Mouse (Mus musculus): ENCODE data around the gene Vmn1r239-ps. TPM values are rescaled to one million over a fixed set of nuclear protein-coding genes. Genes with fewer than 3 reads are reported as not detected.
"Not testable (repeated sequence)": the region's sequence is repeated elsewhere in the genome, so short reads cannot be mapped to it uniquely, and the experiment has no call there.

The Vmn1r239-ps gene
- polyA plus RNA-seq (2015; fragmentation: Nextera tagmentation; extraction: Ambion mirVana) = not detected in 2 replicates

DNA sequence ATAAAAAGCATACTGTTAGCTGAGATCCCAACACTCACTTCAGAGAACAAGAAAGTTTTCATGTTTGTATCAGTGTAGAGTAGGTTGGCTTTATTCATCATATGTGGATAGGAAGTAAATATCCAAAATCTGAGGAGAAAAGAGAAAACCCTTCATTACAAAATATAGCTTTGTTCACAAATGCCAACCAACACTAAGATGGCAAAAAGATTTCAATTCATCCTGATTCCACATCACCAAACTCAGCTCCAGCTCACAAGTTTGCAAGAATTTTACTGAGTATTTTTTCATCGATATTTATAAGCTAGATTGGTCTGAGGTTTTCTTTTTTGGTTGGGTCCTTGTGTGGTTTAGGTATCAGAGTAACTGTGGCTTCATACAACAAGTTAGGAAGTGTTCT, at the start of gene Vmn1r239-ps:
TSS of gene Vmn1r239-ps (minus strand) at position 101 of the 400 bp plus-strand sequence.
- not testable (repeated sequence) for H3K9ac ChIP-seq (ENCODE audit: low read length); H3K27me3 ChIP-seq (ENCODE audit: control insufficient read depth, insufficient read depth, low read length); H3K4me3 ChIP-seq (ENCODE audit: low read length); H3K9me3 ChIP-seq (replicated peaks; ENCODE audit: control insufficient read depth, low read length); ATAC-seq (replicated peaks; ENCODE audit: extremely low read depth, insufficient read depth, low FRiP score); H3K27ac ChIP-seq (ENCODE audit: low read length); H3K36me3 ChIP-seq (ENCODE audit: control insufficient read depth, insufficient read depth); H3K4me1 ChIP-seq (ENCODE audit: control insufficient read depth, insufficient read depth, low read length); H3K4me2 ChIP-seq (ENCODE audit: low read depth, low read length)
- WGBS = 62% methylated on average over 1 of the region's 1 CpGs

DNA sequence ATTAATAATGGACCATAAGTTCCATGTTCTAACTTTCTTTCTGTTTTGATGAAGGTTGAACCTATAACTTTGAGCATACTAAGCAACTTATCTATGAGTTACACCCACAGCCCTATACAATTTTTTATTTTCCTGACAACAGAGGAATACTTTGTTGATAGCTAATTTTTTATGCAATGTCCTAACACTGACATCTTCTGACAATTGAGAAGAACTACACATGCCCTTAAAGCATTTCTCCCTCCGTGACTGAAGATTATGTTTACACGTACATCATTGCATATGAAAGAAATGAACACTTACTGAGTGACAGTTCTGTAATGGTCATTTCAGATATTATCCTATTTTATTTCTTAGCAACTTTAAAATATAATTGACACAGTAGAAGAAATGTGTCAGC, 36.0 kb upstream of the Vmn1r239-ps start:
- no peak overlapping the region for H3K4me2 ChIP-seq (ENCODE audit: low read depth, low read length)
- no peak overlapping the region for H3K9ac ChIP-seq (ENCODE audit: low read length)
- 48% methylated on average over 2 of the region's 2 CpGs for WGBS
- no peak overlapping the region for H3K27ac ChIP-seq (ENCODE audit: low read length)
- no peak for ATAC-seq (replicated peaks; ENCODE audit: extremely low read depth, insufficient read depth, low FRiP score)
- H3K4me1 ChIP-seq (ENCODE audit: control insufficient read depth, insufficient read depth, low read length) = no peaks in the 10 kb centered on the region
- no peaks in the 10 kb centered on the region for H3K27me3 ChIP-seq (ENCODE audit: control insufficient read depth, insufficient read depth, low read length)
- H3K9me3 ChIP-seq (replicated peaks; ENCODE audit: control insufficient read depth, low read length) = no peaks in the 10 kb centered on the region
- no peak overlapping the region for H3K4me3 ChIP-seq (ENCODE audit: low read length)
- H3K36me3 ChIP-seq (ENCODE audit: control insufficient read depth, insufficient read depth) = no peaks in the 10 kb centered on the region

DNA sequence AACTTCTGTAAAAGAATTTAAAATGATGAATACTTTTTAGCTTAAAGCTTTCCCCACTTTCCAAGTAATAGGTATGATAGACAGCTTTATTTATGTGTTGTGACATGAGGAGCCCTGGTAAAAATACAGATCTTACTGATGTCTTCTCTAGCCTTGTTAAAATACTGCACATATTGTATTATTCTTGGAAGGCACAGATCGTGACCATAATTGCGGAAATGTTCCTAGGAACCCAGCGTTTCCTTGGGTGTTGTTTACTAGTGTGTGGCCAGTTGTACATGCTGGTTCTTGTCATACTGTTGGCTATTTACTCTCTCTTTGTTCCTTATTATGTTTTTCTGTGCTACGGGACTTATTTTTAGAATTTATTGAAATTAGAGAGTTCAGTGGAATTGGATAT, 10.1 kb downstream of the Vmn1r239-ps start:
- no peak for ATAC-seq (replicated peaks; ENCODE audit: extremely low read depth, insufficient read depth, low FRiP score)
- Histone ChIP-seq H3K9ac (ENCODE audit: low read length) (no peak overlapping the region), H3K27ac (ENCODE audit: low read length) (no peak overlapping the region), H3K9me3 (replicated peaks; ENCODE audit: control insufficient read depth, low read length) (no peaks in the 10 kb centered on the region), H3K4me2 (ENCODE audit: low read depth, low read length) (no peak overlapping the region), H3K27me3 (ENCODE audit: control insufficient read depth, insufficient read depth, low read length) (no peaks in the 10 kb centered on the region), H3K36me3 (ENCODE audit: control insufficient read depth, insufficient read depth) (no peaks in the 10 kb centered on the region), H3K4me1 (ENCODE audit: control insufficient read depth, insufficient read depth, low read length) (no peaks in the 10 kb centered on the region), H3K4me3 (ENCODE audit: low read length) (no peak overlapping the region)
- 83% methylated on average over 4 of the region's 4 CpGs for WGBS

DNA sequence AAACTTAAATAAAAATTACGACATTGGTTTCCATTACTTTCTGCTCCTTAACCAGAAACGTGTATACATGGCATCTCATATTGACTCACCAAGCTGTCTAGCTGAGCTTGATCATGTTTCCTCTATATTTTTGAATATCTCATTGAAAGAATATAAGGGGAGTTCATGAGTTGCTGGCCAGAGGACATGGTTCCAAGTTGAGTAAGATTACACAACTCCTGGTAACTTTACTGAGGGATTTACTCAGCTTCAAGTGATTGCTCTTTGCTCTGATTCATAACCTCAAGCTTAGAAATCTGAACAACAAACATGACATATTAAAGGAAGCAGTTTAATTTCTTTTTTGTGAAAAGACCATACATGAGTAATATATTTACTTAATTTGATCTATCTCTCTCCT, 18.1 kb downstream of the Vmn1r239-ps start:
- H3K4me1 ChIP-seq (ENCODE audit: control insufficient read depth, insufficient read depth, low read length) = no peaks in the 10 kb centered on the region
- no peaks in the 10 kb centered on the region for H3K36me3 ChIP-seq (ENCODE audit: control insufficient read depth, insufficient read depth)
- no peak overlapping the region for H3K9ac ChIP-seq (ENCODE audit: low read length)
- WGBS = 62% methylated on average over 2 of the region's 2 CpGs
- H3K4me2 ChIP-seq (ENCODE audit: low read depth, low read length) = no peak overlapping the region
- ATAC-seq (replicated peaks; ENCODE audit: extremely low read depth, insufficient read depth, low FRiP score) = no peak
- H3K9me3 ChIP-seq (replicated peaks; ENCODE audit: control insufficient read depth, low read length) = no peaks in the 10 kb centered on the region
- no peaks in the 10 kb centered on the region for H3K27me3 ChIP-seq (ENCODE audit: control insufficient read depth, insufficient read depth, low read length)
- no peak overlapping the region for H3K4me3 ChIP-seq (ENCODE audit: low read length)
- H3K27ac ChIP-seq (ENCODE audit: low read length) = no peak overlapping the region

DNA sequence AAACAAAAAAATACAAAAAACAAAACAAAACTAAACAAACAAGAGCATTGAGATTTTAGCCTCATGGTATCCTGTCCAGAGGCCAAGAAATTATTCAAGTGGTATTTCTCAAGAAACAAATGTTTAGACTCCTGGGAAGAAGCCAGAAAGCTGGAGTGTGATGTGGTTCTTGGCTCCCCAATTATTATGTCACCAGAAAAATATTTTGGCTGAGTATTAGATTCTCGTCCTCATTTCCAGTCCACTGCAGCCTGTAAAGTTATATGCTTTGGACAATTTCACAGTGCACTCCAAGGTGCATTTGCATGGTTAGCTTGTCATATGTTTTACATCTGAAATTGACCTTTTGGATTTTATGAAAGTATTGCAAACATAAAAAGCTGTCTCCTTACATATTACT, 23.8 kb downstream of the Vmn1r239-ps start:
- Histone ChIP-seq H3K4me1 (ENCODE audit: control insufficient read depth, insufficient read depth, low read length) (no peaks in the 10 kb centered on the region), H3K9me3 (replicated peaks; ENCODE audit: control insufficient read depth, low read length) (no peaks in the 10 kb centered on the region), H3K27me3 (ENCODE audit: control insufficient read depth, insufficient read depth, low read length) (no peaks in the 10 kb centered on the region), H3K4me2 (ENCODE audit: low read depth, low read length) (no peak overlapping the region), H3K4me3 (ENCODE audit: low read length) (no peak overlapping the region), H3K9ac (ENCODE audit: low read length) (no peak overlapping the region), H3K36me3 (ENCODE audit: control insufficient read depth, insufficient read depth) (no peaks in the 10 kb centered on the region), H3K27ac (ENCODE audit: low read length) (no peak overlapping the region)
- ATAC-seq (replicated peaks; ENCODE audit: extremely low read depth, insufficient read depth, low FRiP score) = no peak; the same call in 1 of the 2 replicates
- 23% methylated on average over 1 of the region's 1 CpGs for WGBS

DNA sequence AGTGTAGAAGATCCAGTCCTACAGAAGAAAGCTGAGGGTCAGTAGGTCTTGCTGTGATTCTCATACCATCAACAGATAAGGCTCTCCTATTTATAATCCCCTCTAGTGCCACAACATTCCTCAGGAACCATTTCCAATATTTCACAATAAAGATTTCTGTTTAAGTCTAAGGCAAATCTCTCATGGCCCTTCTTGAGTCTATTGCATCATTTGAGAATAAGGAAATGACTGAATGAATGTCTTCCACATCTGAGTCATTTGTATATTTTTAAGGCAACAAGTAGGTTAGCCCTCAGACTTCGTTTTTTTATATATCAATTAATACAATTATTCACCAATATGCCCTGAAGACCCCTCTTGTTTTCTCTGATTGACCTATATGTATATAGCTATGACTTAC, 24.4 kb downstream of the Vmn1r239-ps start, which contains the start of gene Il13ra2:
TSS of gene Il13ra2 (minus strand) at position 64 of the 400 bp plus-strand sequence.
- no peaks in the 10 kb centered on the region for H3K36me3 ChIP-seq (ENCODE audit: control insufficient read depth, insufficient read depth)
- no peak within 1 kb of the TSS for H3K9ac ChIP-seq (ENCODE audit: low read length)
- ATAC-seq (replicated peaks; ENCODE audit: extremely low read depth, insufficient read depth, low FRiP score) = no peak
- H3K4me2 ChIP-seq (ENCODE audit: low read depth, low read length) = no peak within 1 kb of the TSS
- WGBS = 46% methylated on average over 1 of the region's 1 CpGs
- H3K27me3 ChIP-seq (ENCODE audit: control insufficient read depth, insufficient read depth, low read length) = no peaks in the 10 kb centered on the region
- no peak within 1 kb of the TSS for H3K27ac ChIP-seq (ENCODE audit: low read length)
- no peaks in the 10 kb centered on the region for H3K4me1 ChIP-seq (ENCODE audit: control insufficient read depth, insufficient read depth, low read length)
- H3K9me3 ChIP-seq (replicated peaks; ENCODE audit: control insufficient read depth, low read length) = no peaks in the 10 kb centered on the region
- no peak within 1 kb of the TSS for H3K4me3 ChIP-seq (ENCODE audit: low read length)

Other genes with a start within 250 kb of the Vmn1r239-ps start
- 0.12 TPM in 1 of 2 replicates, not detected in the other for gene Il13ra2, start 24.5 kb downstream of the Vmn1r239-ps start, polyA plus RNA-seq (2015; fragmentation: Nextera tagmentation; extraction: Ambion mirVana)
- gene Lrch2, start 100.4 kb upstream of the Vmn1r239-ps start, polyA plus RNA-seq (2015; fragmentation: Nextera tagmentation; extraction: Ambion mirVana) = 1.9 and 2.2 TPM in 2 replicates